Mouse (Mus musculus) kidney, adult 9 months (tissue): ENCODE data around the gene Sprr2k.

ENCODE experiments used
- DNase-seq: peaks from one replicate; pipeline ENCODE4 v3.0.0; 2022

The Sprr2k gene

DNA sequence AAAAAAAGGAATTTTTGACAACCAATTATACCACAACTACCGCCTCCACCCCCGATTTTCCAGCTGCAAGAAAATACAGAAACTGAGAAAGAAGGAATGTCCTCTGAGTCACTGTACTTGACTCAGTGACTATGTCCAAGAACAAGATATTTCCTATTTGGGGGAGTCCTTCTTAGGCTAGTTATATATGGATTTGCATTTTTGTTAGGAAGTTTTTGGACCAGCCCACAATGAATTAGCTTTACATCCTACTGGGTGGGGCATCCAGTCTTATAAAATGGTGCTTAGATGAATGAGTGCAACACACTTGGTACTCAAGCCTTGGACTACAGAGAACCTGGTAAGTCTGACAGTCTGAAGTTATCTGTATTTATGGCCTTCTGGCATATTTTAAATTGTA is at the start of gene Sprr2k:
Sprr2k (plus strand) TSS at position 301 of the 400 bp plus-strand sequence.
- DNase-seq: no peak

DNA sequence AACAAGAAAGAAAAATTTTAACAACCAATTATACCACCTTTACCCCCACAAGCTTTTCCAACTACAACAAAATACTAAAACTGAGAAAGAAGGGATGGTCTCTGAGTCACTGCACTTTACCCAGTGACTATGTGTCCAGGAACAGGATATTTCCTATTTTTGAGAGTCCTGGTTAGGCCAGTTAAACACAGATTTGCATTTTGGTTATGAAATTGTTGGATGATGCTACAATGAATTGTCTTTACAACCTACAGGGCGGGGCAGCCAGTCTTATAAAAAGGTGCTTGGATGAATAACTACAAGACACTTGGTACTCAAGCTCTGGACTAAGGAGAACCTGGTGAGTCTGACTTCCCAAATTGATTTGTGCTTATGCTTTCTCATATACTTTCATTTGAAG is 47.0 kb upstream of the Sprr2k start, which contains the start of gene Sprr2h:
Sprr2h (plus strand) TSS at position 301 of the 400 bp plus-strand sequence.
- no peak for DNase-seq

DNA sequence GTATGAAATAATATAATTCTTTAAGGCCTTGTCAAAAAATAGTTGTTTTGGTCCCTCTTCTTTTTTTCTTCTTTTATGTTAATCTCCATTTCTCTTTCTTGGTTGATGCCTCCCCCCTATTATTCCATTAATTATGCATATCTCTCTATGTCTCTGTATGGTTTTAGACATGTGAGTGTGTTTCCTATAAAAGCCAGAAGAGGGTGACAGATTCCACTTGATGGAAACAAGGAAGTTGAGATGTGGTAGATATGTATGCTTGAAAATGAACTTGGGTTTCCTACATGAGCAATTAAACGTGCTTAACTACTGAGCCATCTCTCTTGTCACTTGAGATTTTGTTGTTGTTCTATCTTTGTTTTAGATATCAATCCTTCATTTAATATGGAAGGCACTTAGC is 38.1 kb upstream of the Sprr2k start:
- DNase-seq: no peak

DNA sequence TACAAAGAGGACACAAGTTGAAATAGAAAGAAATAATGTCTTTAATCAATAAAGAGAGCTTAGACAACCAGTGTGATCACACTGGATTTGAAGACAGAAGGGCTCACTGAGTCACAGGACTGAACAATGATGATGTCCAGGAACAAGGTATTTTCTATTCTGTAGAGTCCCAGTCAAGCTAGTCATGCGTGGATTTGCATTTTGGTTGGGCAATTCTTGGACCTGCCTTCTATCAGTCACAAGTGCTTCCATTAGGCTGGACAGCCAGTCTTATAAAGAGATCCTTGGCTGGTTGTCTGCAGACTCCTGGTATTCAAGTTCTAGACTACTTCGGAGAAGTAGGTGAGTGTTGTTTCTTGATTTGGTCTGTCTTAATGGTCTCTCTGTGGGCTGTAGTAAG is 24.7 kb upstream of the Sprr2k start, which contains the start of gene Sprr2i:
Sprr2i (plus strand) TSS at position 301 of the 400 bp plus-strand sequence.
- DNase-seq: no peak

DNA sequence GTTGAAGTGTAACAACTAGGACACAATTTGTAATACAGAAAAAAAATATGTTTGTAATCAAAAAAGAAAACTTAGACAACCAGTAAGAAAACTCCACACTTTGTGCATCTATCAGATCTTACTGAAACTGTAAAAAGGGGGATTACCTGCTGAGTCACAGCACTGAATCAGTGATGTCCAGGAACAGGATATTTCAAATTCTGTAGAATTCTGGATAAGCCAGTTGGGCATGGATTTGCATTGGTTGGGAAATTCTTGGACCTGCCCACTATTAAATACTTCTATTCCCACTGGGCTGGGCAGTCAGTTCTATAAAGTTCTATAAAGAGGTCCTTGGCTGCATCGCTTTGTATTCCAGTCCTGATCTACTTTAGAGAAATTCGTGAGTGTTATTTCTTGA is 14.6 kb upstream of the Sprr2k start, which contains the start of gene Sprr2j-ps:
Sprr2j-ps (plus strand) TSS at position 301 of the 400 bp plus-strand sequence.
- DNase-seq: no peak

DNA sequence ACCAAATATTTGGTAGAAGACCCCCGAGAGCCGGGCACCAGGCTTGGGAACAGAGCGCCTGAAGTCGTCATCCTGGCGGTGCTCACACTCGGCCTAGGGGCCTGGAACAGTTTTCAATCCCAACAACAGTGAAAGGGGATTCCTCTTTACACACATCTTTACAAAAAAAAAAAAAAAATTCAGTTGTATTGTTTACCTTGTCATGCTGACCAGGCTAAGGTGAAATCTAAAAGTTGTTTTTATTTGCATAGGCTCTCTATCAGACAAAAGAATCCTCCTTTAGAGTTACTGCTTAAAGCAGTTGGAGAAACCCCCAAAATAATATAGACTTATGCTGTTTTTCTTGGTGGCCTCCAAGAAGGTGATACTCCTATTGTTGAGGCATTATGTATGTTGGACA is 3.1 kb upstream of the Sprr2k start, which contains the start of gene Gm9774:
Gm9774 (minus strand) TSS at position 101 of the 400 bp plus-strand sequence.
- no peak for DNase-seq

DNA sequence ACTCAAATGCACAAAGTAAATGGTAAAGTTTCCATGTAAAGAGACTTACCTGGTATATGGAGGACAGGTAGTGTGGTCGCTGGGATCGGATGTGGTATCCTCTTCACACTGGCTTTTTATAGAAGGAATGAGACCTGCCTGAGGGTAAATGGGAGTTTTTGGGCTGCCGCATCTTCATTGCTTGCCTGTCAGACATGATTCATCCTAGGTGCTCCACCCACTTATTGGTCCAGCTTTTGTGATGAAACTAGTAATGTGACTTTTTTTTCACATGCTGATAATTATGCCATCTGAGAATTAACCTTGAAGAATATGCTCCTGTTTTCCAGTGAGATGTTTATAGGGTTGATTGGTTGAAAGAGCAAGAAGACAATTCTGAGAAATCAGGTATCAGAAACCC is 6.3 kb downstream of the Sprr2k start, which contains the start of gene Sprr1b:
Sprr1b (minus strand) TSS at position 101 of the 400 bp plus-strand sequence.
- DNase-seq: no peak

DNA sequence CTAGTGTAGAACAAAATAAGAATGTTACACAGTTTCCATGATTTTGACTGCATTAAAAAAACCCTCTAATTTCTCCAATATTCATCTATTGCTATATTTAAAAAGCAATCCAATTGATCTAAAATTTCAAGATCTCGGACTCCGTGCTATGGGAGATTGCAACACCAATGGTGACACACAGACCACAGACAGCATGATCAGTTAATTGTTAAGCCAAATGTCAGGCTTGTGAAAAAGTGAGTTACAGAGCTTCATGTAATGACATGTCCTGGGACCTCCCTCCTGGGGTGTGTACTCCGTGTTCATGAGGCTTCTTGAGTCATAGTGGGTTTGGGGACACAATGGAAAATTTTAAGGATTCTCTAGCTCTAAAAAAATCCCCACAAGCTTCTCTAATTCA is 7.8 kb downstream of the Sprr2k start:
- DNase-seq: no peak

DNA sequence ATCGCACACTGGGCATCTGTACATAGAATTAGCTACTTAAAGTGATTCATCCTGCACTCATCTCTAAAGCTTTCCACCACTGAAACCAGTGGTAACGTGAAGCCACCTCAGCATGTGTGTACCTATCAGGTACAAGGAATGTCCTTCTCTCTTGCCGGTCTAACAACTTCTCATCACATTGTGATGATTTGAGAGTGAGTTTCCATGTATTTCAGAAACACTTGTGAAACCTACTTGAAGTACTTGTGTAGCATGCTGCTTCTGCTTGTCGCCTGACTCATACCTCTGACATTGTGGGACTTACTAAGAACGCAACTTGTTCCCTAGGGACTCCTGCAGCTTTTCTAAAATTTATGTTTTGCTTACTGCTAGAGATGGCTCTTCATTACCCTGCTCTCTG is 22.8 kb downstream of the Sprr2k start:
- no peak for DNase-seq

DNA sequence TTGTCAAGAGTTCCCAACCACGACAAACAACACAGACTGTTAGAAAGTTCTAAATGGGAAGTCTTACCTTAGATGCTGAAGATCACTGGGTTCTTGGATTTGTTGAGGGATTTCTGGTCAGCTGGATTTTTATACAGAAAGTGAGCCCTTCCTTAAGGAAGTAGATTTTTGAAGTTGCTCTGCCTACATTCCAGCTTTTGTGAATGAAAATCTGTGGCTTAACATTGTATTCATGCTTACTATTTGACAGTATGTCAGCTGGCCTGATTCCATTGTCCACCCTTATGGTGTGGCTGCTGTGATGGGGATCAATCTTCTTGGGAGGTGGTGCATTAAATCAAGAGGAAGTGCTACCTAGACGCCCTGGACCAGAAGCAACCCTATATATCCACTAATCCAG is 26.2 kb downstream of the Sprr2k start, which contains the start of gene Sprr3:
Sprr3 (minus strand) TSS at position 101 of the 400 bp plus-strand sequence.
- no peak for DNase-seq

DNA sequence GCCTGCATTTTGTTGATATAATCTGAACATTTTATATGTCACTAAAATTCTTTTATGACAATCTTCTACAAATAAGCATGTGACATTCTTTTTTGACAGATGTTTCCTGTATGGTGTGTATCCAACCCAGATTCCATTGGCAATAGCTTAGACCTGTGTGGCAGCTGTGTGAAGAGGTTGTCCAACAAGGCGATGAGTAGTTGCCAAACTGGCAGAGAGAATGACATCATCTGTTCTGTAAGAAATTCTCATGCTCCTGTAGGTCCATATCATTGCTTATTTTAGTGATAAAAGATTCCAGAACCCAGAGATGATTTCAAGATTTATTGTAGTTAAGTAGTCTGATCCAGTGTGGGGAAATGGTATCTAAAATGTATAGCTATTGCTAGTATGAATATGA is 34.2 kb downstream of the Sprr2k start:
- DNase-seq: no peak

DNA sequence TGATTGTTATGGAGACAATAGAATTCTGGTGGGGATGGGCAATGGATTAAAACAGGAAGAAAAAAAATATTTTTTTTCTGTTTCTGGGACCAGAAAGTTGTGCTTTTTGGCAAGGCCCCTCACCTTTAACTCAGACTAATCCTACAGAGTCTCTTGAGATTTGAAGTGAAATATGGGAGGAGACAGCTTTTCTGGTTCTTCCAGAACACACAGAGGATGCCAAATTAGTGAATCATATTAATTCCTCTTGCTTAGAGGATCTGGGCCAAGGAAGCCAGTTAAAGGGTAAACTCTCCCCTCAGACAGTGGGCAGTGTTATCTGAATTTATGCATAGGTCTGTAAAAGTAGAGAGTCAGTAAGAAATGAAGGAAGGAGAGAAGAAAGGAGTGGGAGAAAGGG is 35.0 kb downstream of the Sprr2k start:
- DNase-seq: no peak

DNA sequence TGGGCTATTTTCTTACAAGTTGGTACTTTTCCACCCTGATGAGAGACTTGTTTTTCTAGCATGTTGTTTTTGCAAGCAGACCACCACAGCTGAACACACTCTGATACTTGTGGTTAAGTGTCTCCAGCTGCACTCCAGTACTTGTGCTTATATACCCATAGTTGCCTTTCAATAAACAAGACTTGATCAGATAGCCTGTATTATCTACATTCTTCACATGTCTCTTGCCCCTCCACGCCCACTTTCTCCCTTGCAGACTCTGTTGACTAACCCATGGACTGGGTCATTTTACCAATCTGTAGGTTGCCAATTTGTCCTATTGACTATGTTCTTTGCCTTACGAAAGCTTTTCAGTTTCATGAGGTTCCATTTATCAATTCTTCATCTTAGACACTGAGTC is 37.7 kb downstream of the Sprr2k start:
- DNase-seq: no peak

DNA sequence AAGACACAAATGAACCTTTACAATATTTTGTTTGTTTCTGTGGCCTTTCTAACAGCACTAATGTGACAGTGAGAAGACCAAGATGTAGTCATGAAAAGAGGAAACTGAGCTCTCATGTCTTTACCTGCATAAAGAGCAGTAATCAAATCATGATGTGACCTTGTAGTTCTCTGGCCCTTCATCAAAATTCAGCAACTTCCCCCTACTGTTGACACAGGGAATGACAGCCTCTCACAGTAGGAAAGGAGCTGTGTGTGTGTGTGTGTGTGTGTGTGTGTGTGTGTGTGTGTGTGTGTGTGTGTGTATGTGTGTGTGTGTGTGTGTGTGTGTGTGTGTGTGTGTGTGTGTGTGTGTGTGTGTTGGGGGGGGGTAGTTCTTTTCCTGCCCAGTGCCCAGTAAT is 48.9 kb downstream of the Sprr2k start:
- peak; percentile 9 for DNase-seq
